Mouse (Mus musculus) E14TG2a.4 (cell line): ENCODE data around the gene Gast.

Source experiments
- CTCF ChIP-seq: conservative IDR thresholded peaks from 2 replicates; pipeline ENCODE4 v1.5.1; 2014; ENCODE audit warnings: low read length
- NANOG ChIP-seq: IDR thresholded peaks from 2 replicates; pipeline ENCODE4 v1.6.1; 2014; ENCODE audit warnings: borderline replicate concordance, low read length, mixed read lengths

DNA sequence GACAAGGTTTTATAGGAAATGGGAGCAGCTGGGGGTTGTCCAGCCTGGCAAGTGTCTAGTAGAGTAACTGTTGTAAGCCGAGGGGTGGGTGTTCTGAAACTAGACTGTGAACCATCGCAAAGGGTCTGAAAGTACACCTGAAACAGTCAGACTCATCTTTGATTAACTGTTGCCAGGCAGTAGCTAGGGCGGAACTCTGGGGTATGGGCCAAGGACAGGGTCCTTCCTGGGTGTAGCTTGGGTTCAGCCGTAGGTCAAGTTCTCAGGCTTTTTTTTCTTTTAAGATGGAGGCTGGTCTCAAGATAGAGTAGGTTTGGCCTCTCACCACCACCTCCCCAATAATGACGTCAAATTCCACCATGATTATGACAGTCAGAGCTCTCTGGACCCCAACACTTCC lies 26.3 kb upstream of the Gast start:
- TF ChIP-seq CTCF (no peak), NANOG (no peak)
